Mouse (Mus musculus) heart, adult 2 months (tissue): ENCODE data around the gene Rin3.

Experiments used
- CTCF ChIP-seq: fragments of 200-600 bp; IDR thresholded peaks from 2 replicates; pipeline ENCODE4 v1.8.1; 2022; ENCODE audit warnings: antibody characterized with exemption, mild to moderate bottlenecking, moderate library complexity
- EP300 ChIP-seq: fragments of 200-500 bp; IDR thresholded peaks from 2 replicates; pipeline ENCODE4 v1.6.1; 2011; ENCODE audit warnings: low read depth, low read length, control low read depth; ENCODE audit not compliant: insufficient read depth
- POLR2A ChIP-seq: fragments of 200-500 bp; IDR thresholded peaks from 2 replicates; pipeline ENCODE4 v1.6.1; 2011; ENCODE audit warnings: mild to moderate bottlenecking, low read depth, low read length, control low read depth; ENCODE audit not compliant: insufficient read depth

- TF ChIP-seq CTCF = no peak
- no peak for TF ChIP-seq POLR2A
- TF ChIP-seq EP300 = no peak
These were observed 19.5 kb downstream of the Rin3 start for GRCm38 (mm10) chr12:102302322-102302721.
